Mouse (Mus musculus) megakaryocyte-erythroid progenitor cell, adult 5 weeks (primary cell): ENCODE results near the gene Bco1. TPM values are rescaled to one million over a fixed set of nuclear protein-coding genes. Genes with fewer than 3 reads are reported as not detected.

Experiments
- polyA plus RNA-seq: library from polyadenylated mRNA; stranded (reverse); fragments of >175 nt; gene quantifications from 2 replicates; pipeline ENCODE4 v1.2.3, GENCODE M21; 2012

Gene Bco1
- polyA plus RNA-seq, result 0.04 TPM in 1 of 2 replicates, not detected in the other

GRCm38 (mm10) chr8:117095647-117096046 is at the start of gene Bco1:
TSS of gene Bco1 (plus strand) at chr8:117095854.

GRCm38 (mm10) chr8:117082399-117082872 is 13.2 kb upstream of the Bco1 start, which contains the start of gene Pkd1l2:
TSS of gene Pkd1l2 (minus strand) at chr8:117082449.

GRCm38 (mm10) chr8:117158135-117158761 is 62.6 kb downstream of the Bco1 start, which contains the start of gene Gan:
TSS of gene Gan (plus strand) at chr8:117158135.

Other genes starting within 250 kb of the Bco1 start
- 38.7 and 40.3 TPM in 2 replicates for gene Cmc2, start 174.4 kb upstream of the Bco1 start, polyA plus RNA-seq
- 5.5 and 6.7 TPM in 2 replicates for gene Cenpn, start 174.1 kb upstream of the Bco1 start, polyA plus RNA-seq
- 4.5 and 6.1 TPM in 2 replicates for gene Atmin, start 152.5 kb upstream of the Bco1 start, polyA plus RNA-seq
- 0.63 and 0.92 TPM in 2 replicates for gene 1700030J22Rik, start 116.9 kb upstream of the Bco1 start, polyA plus RNA-seq
- gene Gcsh, start 102.3 kb upstream of the Bco1 start, polyA plus RNA-seq, result 12.2 and 12.9 TPM in 2 replicates
- gene Pkd1l2, start 13.4 kb upstream of the Bco1 start, polyA plus RNA-seq, result 0.09 and 0.45 TPM in 2 replicates
- 1.4 and 1.5 TPM in 2 replicates for gene Gan, start 62.3 kb downstream of the Bco1 start, polyA plus RNA-seq
- gene Cmip, start 161.2 kb downstream of the Bco1 start, polyA plus RNA-seq, result 120 and 137 TPM in 2 replicates